Mouse (Mus musculus) brain, embryonic 14.5 days (tissue): ENCODE data around the gene Ddc. TPM values are rescaled to one million over a fixed set of nuclear protein-coding genes. Genes with fewer than 3 reads are reported as not detected.

ENCODE experiments used
- DNase-seq: peaks from one replicate; pipeline ENCODE4 v3.0.0-alpha.2; 2011; ENCODE audit warnings: low read depth
- CTCF ChIP-seq: fragments of 200-500 bp; IDR thresholded peaks from 2 replicates; pipeline ENCODE4 v1.5.1; 2012; ENCODE audit warnings: inconsistent platforms, mild to moderate bottlenecking, moderate library complexity, borderline replicate concordance; ENCODE audit not compliant: insufficient read depth, insufficient read length; ENCODE audit errors: extremely low read depth
- POLR2A ChIP-seq: fragments of 200-500 bp; IDR thresholded peaks from 2 replicates; pipeline ENCODE4 v1.6.1; 2012; ENCODE audit warnings: mild to moderate bottlenecking, inconsistent platforms, borderline replicate concordance; ENCODE audit not compliant: poor library complexity, insufficient read depth, insufficient read length, severe bottlenecking; ENCODE audit errors: extremely low read depth
- polyA plus RNA-seq: library from polyadenylated mRNA; depleted of rRNA; stranded (reverse); fragments of >200 nt; gene quantifications from 2 replicates; pipeline ENCODE4 v1.2.3, GENCODE M21; 2012; rRNA removed

Gene Ddc
- 11.2 and 13.8 TPM in 2 replicates for polyA plus RNA-seq

- TF ChIP-seq CTCF: no peak
- no peak for TF ChIP-seq POLR2A
- no peak for DNase-seq
These were observed at the start of gene Ddc for GRCm38 (mm10) chr11:11897645-11898357. Gene Ddc, minus strand, starts transcription at chr11:11898144.

- DNase-seq: no peak
- no peak for TF ChIP-seq POLR2A
These were observed 47.8 kb upstream of the Ddc start for GRCm38 (mm10) chr11:11945766-11946165.

- DNase-seq: no peak
- no peak for TF ChIP-seq POLR2A
- no peak for TF ChIP-seq CTCF
These were observed 46.9 kb upstream of the Ddc start for GRCm38 (mm10) chr11:11944814-11945213.

GRCm38 (mm10) chr11:11944082-11944349 is 46.1 kb upstream of the Ddc start:
- DNase-seq: no peak
- TF ChIP-seq POLR2A (no peak), CTCF (no peak)

- no peak for TF ChIP-seq POLR2A
- TF ChIP-seq CTCF: no peak
These were observed 45.5 kb upstream of the Ddc start for GRCm38 (mm10) chr11:11943240-11944081.

GRCm38 (mm10) chr11:11942320-11943217 is 44.6 kb upstream of the Ddc start:
- TF ChIP-seq POLR2A: no peak
- TF ChIP-seq CTCF: no peak
- DNase-seq: no peak

More at GRCm38 (mm10) chr11:11943240-11944081, 45.5 kb upstream of the Ddc start:
- no peak for DNase-seq

- peak; percentile 46 for DNase-seq
- no peak for TF ChIP-seq POLR2A
- TF ChIP-seq CTCF: no peak
These were observed 43.1 kb upstream of the Ddc start for GRCm38 (mm10) chr11:11940833-11941681.

GRCm38 (mm10) chr11:11939611-11940010 is 41.7 kb upstream of the Ddc start:
- no peak for DNase-seq
- no peak for TF ChIP-seq CTCF
- TF ChIP-seq POLR2A: no peak

- no peak for TF ChIP-seq POLR2A
- no peak for TF ChIP-seq CTCF
- no peak for DNase-seq
These were observed 40.6 kb upstream of the Ddc start for GRCm38 (mm10) chr11:11938591-11938990.

- no peak for DNase-seq
- no peak for TF ChIP-seq CTCF
- TF ChIP-seq POLR2A: no peak
These were observed 39.5 kb upstream of the Ddc start for GRCm38 (mm10) chr11:11937340-11938030.

GRCm38 (mm10) chr11:11934808-11935207 is 36.9 kb upstream of the Ddc start:
- no peak for DNase-seq

More at GRCm38 (mm10) chr11:11934808-11935207, 36.9 kb upstream of the Ddc start:
- TF ChIP-seq POLR2A (no peak), CTCF (no peak)
